Mouse (Mus musculus): ENCODE measurements around the gene Ndrg2. TPM values are rescaled to one million over a fixed set of nuclear protein-coding genes. Genes with fewer than 3 reads are reported as not detected.

Ndrg2 gene
- polyA plus RNA-seq, 1 experiment from 2014 or later: 10.4 TPM

DNA sequence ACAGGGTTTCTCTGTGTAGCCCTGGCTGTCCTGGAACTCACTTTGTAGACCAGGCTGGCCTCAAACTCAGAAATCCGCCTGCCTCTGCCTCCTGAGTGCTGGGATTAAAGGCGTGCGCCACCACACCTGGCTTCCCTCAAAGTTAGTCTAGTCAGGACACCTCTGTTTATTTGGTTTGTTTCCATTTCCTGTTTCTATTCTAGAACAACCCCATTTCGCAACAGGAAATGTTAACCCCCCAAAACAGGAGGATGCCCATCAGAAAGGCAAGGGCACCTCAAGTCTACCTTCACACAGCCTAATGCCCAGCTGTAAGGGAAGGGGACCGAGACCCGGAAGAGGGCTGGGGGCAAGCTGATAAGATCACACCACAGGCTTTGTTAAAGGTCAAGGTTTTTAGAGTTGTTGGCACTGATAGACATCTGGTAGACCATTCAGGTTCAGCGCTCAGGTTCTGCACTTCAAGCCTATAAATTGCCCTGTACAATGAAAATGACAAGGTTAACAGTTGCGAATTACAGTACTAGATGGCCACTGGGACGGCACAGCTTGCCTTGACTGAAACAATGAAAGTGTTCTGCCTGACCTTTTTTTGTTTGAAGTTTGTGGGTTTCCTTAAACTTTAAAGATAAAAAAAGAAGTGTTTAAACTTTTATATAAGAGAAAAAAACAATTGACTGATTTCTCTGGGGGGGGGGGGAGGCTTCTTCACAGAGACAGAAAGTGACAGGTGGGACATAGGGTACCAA, 21.6 kb downstream of the Ndrg2 start, which contains the start of gene Slc39a2:
Slc39a2 (plus strand) TSS at position 699 of the 749 bp plus-strand sequence.
- Histone ChIP-seq H3K27me3 (ENCODE audit: control insufficient read depth, insufficient read depth, low read length) (no peaks in the 10 kb centered on the region), H3K9me3 (ENCODE audit: control insufficient read depth, low read length) (no peaks in the 10 kb centered on the region), H3K36me3 (ENCODE audit: control insufficient read depth, insufficient read depth, low read length) (peaks cover 18% of the 10 kb centered on the region), H3K27ac (ENCODE audit: low read depth, low read length) (no peak within 1 kb of the TSS), H3K4me2 (ENCODE audit: low read depth) (no peak within 1 kb of the TSS), H3K4me3 (ENCODE audit: low read depth, low read length) (no peak within 1 kb of the TSS), H3K4me1 (ENCODE audit: control insufficient read depth, insufficient read depth, low read length) (no peaks in the 10 kb centered on the region), H3K9ac (ENCODE audit: low read length) (no peak within 1 kb of the TSS)
- no peak for ATAC-seq (ENCODE audit: insufficient read depth, low FRiP score, low TSS enrichment)
- WGBS: 94% methylated on average over 9 of the region's 9 CpGs
- DNase-seq (ENCODE audit: low spot score): no peak

DNA sequence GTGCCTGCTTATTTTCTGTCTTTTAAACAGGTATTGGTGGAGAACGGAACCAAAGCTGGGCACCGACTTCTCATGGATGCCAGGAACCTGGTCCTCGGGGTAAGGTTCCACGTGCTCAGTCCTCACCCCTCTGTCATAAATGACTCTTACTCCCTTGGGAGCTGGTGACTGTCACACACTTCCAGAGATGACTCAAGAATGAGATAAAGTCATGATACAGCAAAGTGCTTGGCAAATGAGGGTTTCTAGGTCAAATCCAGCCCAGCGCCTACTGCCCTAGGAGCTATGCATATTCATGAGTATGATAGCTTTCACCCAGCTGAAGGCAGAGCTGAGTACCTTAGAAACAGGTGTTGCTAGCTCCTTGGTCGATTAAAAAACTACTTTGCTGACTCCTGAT, 24.1 kb downstream of the Ndrg2 start:
- no peak for DNase-seq (ENCODE audit: low spot score)
- no peaks in the 10 kb centered on the region for H3K27me3 ChIP-seq (ENCODE audit: control insufficient read depth, insufficient read depth, low read length)
- H3K27ac ChIP-seq (ENCODE audit: low read depth, low read length): no peak overlapping the region
- H3K36me3 ChIP-seq (ENCODE audit: control insufficient read depth, insufficient read depth, low read length): peaks cover 21% of the 10 kb centered on the region
- no peak overlapping the region for H3K4me3 ChIP-seq (ENCODE audit: low read depth, low read length)
- ATAC-seq (ENCODE audit: insufficient read depth, low FRiP score, low TSS enrichment): no peak
- no peak overlapping the region for H3K4me2 ChIP-seq (ENCODE audit: low read depth)
- 88% methylated on average over 6 of the region's 6 CpGs for WGBS
- H3K4me1 ChIP-seq (ENCODE audit: control insufficient read depth, insufficient read depth, low read length): peaks cover 6% of the 10 kb centered on the region; the same call in 1 of the 2 replicates
- H3K9ac ChIP-seq (ENCODE audit: low read length): no peak overlapping the region
- no peaks in the 10 kb centered on the region for H3K9me3 ChIP-seq (ENCODE audit: control insufficient read depth, low read length)

DNA sequence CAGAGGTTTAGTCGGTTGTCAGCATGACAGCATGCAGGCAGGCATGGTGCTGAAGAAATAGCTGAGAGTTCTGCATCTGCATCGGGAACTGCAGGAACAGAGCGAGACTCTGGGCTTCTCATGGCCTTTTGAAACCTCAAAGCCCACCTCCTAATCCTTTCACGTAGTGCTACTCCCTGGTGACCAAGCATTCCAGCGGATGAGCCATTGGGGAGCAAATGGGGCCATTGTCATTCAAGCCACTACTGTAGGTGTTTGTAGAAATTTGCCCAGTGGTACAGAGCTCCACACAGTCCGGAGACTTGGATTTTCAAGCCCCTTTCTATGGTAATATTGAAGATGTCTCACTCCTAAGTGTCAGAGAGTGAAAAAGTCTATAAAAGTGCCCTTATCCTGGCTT, 27.9 kb downstream of the Ndrg2 start:
- no peak overlapping the region for H3K9ac ChIP-seq (ENCODE audit: low read length)
- H3K27me3 ChIP-seq (ENCODE audit: control insufficient read depth, insufficient read depth, low read length): no peaks in the 10 kb centered on the region
- ATAC-seq (ENCODE audit: insufficient read depth, low FRiP score, low TSS enrichment) (no peak), DNase-seq (ENCODE audit: low spot score) (no peak)
- H3K4me2 ChIP-seq (ENCODE audit: low read depth): peak overlapping the region; percentile 81; the same call in 1 of the 2 replicates
- H3K9me3 ChIP-seq (ENCODE audit: control insufficient read depth, low read length): no peaks in the 10 kb centered on the region
- peak overlapping the region; percentile 82; the same call in 1 of the 2 replicates for H3K4me3 ChIP-seq (ENCODE audit: low read depth, low read length)
- peaks cover 19% of the 10 kb centered on the region for H3K36me3 ChIP-seq (ENCODE audit: control insufficient read depth, insufficient read depth, low read length)
- H3K4me1 ChIP-seq (ENCODE audit: control insufficient read depth, insufficient read depth, low read length): peaks cover 6% of the 10 kb centered on the region; the same call in 1 of the 2 replicates
- 58% methylated on average over 6 of the region's 6 CpGs for WGBS
- H3K27ac ChIP-seq (ENCODE audit: low read depth, low read length): no peak overlapping the region

DNA sequence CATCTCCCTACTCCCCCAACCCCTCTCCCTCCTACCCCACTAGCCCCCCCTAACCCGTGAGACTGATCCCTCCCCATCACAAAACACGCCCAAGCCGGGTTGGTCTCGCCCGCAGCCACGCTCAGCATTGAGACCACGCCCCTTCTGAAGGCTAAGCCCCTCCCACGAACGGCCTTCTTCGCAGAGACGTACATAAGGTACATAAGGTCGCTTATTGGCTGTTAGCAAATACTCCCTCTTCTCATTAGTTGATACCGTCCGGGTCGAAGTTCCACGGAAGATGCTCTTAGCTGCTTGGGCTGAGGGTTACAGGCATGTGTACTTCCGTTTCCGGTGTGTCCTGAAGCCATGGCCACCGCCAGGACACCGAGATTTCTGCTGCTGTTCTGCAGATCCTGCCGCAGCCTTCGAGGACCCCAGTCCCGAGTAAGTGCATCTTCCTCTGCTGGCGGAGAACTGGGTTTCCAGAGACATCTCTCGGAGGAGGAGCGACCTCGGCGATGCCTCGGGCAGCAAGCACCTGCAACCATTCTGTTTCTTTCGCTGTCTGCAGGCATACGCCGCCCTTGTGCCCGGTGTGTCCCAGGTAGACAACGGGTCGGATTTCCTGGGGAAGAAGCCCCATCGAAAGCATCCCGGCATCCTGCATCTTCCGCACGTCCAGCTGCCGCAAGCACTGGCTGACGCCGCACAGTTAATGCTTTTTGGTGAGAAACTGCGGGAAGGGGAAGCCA, 29.2 kb downstream of the Ndrg2 start, which contains the start of gene Mettl17:
Mettl17 (plus strand) TSS at position 245 of the 734 bp plus-strand sequence.
- peak within 1 kb of the TSS; percentile 62 for H3K27ac ChIP-seq (ENCODE audit: low read depth, low read length)
- WGBS: under 1% methylated on average over 42 of the region's 43 CpGs
- H3K4me2 ChIP-seq (ENCODE audit: low read depth): peak within 1 kb of the TSS; percentile 81
- H3K9ac ChIP-seq (ENCODE audit: low read length): peak within 1 kb of the TSS; percentile 69
- H3K4me1 ChIP-seq (ENCODE audit: control insufficient read depth, insufficient read depth, low read length): peaks cover 6% of the 10 kb centered on the region; the same call in 1 of the 2 replicates
- DNase-seq (ENCODE audit: low spot score) (peak; percentile 95), ATAC-seq (ENCODE audit: insufficient read depth, low FRiP score, low TSS enrichment) (peak; percentile 97)
- H3K36me3 ChIP-seq (ENCODE audit: control insufficient read depth, insufficient read depth, low read length): peaks cover 11% of the 10 kb centered on the region; the same call in 1 of the 2 replicates
- H3K4me3 ChIP-seq (ENCODE audit: low read depth, low read length): peak within 1 kb of the TSS; percentile 82
- H3K27me3 ChIP-seq (ENCODE audit: control insufficient read depth, insufficient read depth, low read length): no peaks in the 10 kb centered on the region
- no peaks in the 10 kb centered on the region for H3K9me3 ChIP-seq (ENCODE audit: control insufficient read depth, low read length)

DNA sequence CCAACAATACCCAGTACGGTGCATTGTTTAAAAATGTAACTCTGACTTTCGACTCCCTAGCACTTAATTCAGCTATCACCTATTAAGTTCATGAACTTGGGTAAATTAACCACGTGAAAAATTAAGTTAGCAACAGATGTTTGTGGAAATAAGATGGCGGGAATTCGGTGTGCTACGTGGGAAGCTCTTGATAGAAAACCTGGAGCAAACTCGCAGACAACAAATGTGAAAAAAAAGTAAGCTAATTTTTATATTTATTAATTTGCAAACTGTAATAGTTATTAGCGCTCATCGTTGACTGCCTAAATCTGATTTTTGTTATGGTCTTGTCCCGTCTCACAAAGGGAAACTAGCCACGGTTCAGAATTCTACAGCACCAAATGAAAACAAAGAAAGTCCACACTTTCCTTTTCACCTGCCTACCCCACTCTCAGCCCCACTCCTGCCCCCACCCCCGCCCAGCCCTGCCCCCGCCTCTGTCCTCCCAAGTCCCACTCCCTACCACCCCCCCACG, 29.9 kb downstream of the Ndrg2 start:
- Histone ChIP-seq H3K4me2 (ENCODE audit: low read depth) (peak overlapping the region; percentile 81), H3K36me3 (ENCODE audit: control insufficient read depth, insufficient read depth, low read length) (peaks cover 6% of the 10 kb centered on the region; the same call in 1 of the 2 replicates), H3K9me3 (ENCODE audit: control insufficient read depth, low read length) (no peaks in the 10 kb centered on the region), H3K27ac (ENCODE audit: low read depth, low read length) (peak overlapping the region; percentile 39; the same call in 1 of the 2 replicates), H3K4me1 (ENCODE audit: control insufficient read depth, insufficient read depth, low read length) (peaks cover 6% of the 10 kb centered on the region; the same call in 1 of the 2 replicates), H3K27me3 (ENCODE audit: control insufficient read depth, insufficient read depth, low read length) (no peaks in the 10 kb centered on the region), H3K4me3 (ENCODE audit: low read depth, low read length) (peak overlapping the region; percentile 82), H3K9ac (ENCODE audit: low read length) (peak overlapping the region; percentile 35)
- 1% methylated on average over 14 of the region's 14 CpGs for WGBS
- no peak for DNase-seq (ENCODE audit: low spot score)
- peak; percentile 41 for ATAC-seq (ENCODE audit: insufficient read depth, low FRiP score, low TSS enrichment)

DNA sequence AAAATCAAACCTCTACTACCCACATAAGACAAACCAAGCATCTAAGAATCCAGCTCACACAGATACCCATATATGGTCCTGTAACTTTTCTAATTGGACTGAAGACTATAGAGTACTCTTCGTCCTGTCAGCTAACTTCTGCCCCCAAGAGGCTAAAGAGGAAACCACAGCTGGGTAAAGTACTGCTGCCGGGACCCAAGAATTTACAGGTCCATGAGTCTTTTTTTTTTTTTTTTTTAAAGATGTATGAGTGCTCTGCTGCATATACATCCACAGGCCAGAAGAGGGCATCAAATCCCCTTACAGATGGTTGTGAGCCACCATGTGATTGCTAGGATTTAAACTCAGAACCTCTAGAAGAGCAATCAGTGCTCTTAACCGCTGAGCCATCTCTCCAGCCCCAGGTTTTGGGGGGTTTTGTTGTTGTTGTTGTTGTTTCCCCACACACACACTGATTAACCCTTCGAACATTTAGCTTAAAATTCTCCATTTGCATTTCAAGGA, 30.4 kb downstream of the Ndrg2 start:
- peak; percentile 36 for ATAC-seq (ENCODE audit: insufficient read depth, low FRiP score, low TSS enrichment)
- Histone ChIP-seq H3K4me3 (ENCODE audit: low read depth, low read length) (peak overlapping the region; percentile 82), H3K27me3 (ENCODE audit: control insufficient read depth, insufficient read depth, low read length) (no peaks in the 10 kb centered on the region), H3K36me3 (ENCODE audit: control insufficient read depth, insufficient read depth, low read length) (peaks cover 6% of the 10 kb centered on the region; the same call in 1 of the 2 replicates), H3K9me3 (ENCODE audit: control insufficient read depth, low read length) (no peaks in the 10 kb centered on the region), H3K4me2 (ENCODE audit: low read depth) (peak overlapping the region; percentile 81), H3K27ac (ENCODE audit: low read depth, low read length) (peak overlapping the region; percentile 39; the same call in 1 of the 2 replicates), H3K4me1 (ENCODE audit: control insufficient read depth, insufficient read depth, low read length) (peaks cover 6% of the 10 kb centered on the region; the same call in 1 of the 2 replicates), H3K9ac (ENCODE audit: low read length) (peak overlapping the region; percentile 35)
- 2% methylated on average over 4 of the region's 4 CpGs for WGBS
- peak; percentile 71 for DNase-seq (ENCODE audit: low spot score)

DNA sequence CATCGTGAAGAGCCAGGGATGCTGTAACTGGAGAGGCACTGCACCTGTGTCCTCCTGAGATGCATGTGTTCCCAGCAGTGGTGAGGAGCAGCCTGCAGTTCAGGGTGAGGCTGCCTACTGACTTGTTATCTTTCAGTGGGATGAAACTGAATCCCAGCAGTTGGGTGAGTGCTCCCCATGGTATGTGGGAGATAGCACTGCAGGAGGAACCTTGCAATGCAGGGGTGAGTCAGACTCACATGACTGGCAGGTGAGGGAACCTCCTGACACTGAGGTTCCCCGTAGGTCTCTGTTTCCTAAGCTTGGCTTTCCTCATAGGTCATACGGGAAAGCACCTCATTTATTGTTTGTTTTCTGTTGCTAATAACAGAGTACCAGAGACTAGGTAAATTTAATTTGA, 36.4 kb downstream of the Ndrg2 start:
- 78% methylated on average over 3 of the region's 3 CpGs for WGBS

DNA sequence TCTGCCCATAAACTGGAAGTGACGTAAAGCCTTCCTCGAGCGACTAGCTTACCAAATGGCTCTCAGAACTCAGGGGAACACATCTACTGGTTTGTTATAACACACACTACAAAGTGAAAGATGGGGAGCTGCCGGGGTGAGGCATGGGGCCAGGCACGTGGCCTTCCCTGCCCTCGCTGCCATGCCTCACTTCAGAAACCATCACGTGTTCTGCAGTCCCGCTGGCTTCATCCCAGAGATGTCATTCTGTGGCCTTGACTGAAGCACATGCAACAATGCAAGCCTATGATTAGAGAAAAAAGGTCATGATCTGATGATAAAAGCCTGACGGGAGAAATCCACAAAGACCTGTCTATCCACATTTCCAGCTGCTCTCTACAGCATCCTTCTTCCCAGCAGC, 42.2 kb downstream of the Ndrg2 start:
- WGBS: 82% methylated on average over 9 of the region's 9 CpGs
- H3K9ac ChIP-seq (ENCODE audit: low read length): no peak overlapping the region
- H3K4me2 ChIP-seq (ENCODE audit: low read depth): no peak overlapping the region
- no peaks in the 10 kb centered on the region for H3K9me3 ChIP-seq (ENCODE audit: control insufficient read depth, low read length)
- DNase-seq (ENCODE audit: low spot score) (no peak), ATAC-seq (ENCODE audit: insufficient read depth, low FRiP score, low TSS enrichment) (no peak)
- H3K27ac ChIP-seq (ENCODE audit: low read depth, low read length): no peak overlapping the region
- no peaks in the 10 kb centered on the region for H3K4me1 ChIP-seq (ENCODE audit: control insufficient read depth, insufficient read depth, low read length)
- no peak overlapping the region for H3K4me3 ChIP-seq (ENCODE audit: low read depth, low read length)
- H3K36me3 ChIP-seq (ENCODE audit: control insufficient read depth, insufficient read depth, low read length): no peaks in the 10 kb centered on the region
- no peaks in the 10 kb centered on the region for H3K27me3 ChIP-seq (ENCODE audit: control insufficient read depth, insufficient read depth, low read length)

More for the DNA sequence above, 36.4 kb downstream of the Ndrg2 start:
- H3K36me3 ChIP-seq (ENCODE audit: control insufficient read depth, insufficient read depth, low read length): no peaks in the 10 kb centered on the region
- no peak for ATAC-seq (ENCODE audit: insufficient read depth, low FRiP score, low TSS enrichment)
- H3K4me2 ChIP-seq (ENCODE audit: low read depth): no peak overlapping the region
- no peaks in the 10 kb centered on the region for H3K9me3 ChIP-seq (ENCODE audit: control insufficient read depth, low read length)
- no peaks in the 10 kb centered on the region for H3K4me1 ChIP-seq (ENCODE audit: control insufficient read depth, insufficient read depth, low read length)
- no peak overlapping the region for H3K4me3 ChIP-seq (ENCODE audit: low read depth, low read length)
- no peaks in the 10 kb centered on the region for H3K27me3 ChIP-seq (ENCODE audit: control insufficient read depth, insufficient read depth, low read length)
- no peak overlapping the region for H3K27ac ChIP-seq (ENCODE audit: low read depth, low read length)
- no peak for DNase-seq (ENCODE audit: low spot score)
- H3K9ac ChIP-seq (ENCODE audit: low read length): no peak overlapping the region
